Mouse (Mus musculus) midbrain, embryonic 12.5 days (tissue): ENCODE results near the gene Olfr867. TPM values are rescaled to one million over a fixed set of nuclear protein-coding genes. Genes with fewer than 3 reads are reported as not detected.

Source experiments
- ATAC-seq: fragments of 200-750 bp; cut with Nextera tagmentation; 2 replicates; pipeline ENCODE4 v1.8.0; 2017; ENCODE audit warnings: low read depth, moderate TSS enrichment, moderate library complexity; ENCODE audit not compliant: low FRiP score
- H3K27ac ChIP-seq: fragments of 300-500 bp; sonication (generic); replicated peaks from 2 replicates; pipeline ENCODE4 v1.5.1; 2016; ENCODE audit warnings: mild to moderate bottlenecking
- H3K27me3 ChIP-seq: fragments of 300-500 bp; sonication (generic); 2 replicates; pipeline ENCODE4 v1.6.1; 2016; ENCODE audit warnings: mild to moderate bottlenecking
- H3K36me3 ChIP-seq: fragments of 300-500 bp; sonication (generic); 2 replicates; pipeline ENCODE4 v1.6.1; 2016
- H3K4me1 ChIP-seq: fragments of 300-500 bp; sonication (generic); 2 replicates; pipeline ENCODE4 v1.6.1; 2016
- H3K4me2 ChIP-seq: fragments of 300-500 bp; sonication (generic); replicated peaks from 2 replicates; pipeline ENCODE4 v1.6.1; 2016; ENCODE audit warnings: mild to moderate bottlenecking, moderate library complexity
- H3K4me3 ChIP-seq: fragments of 300-500 bp; sonication (generic); 2 replicates; pipeline ENCODE4 v1.5.1; 2016; ENCODE audit warnings: mild to moderate bottlenecking
- H3K9ac ChIP-seq: fragments of 300-500 bp; sonication (generic); replicated peaks from 2 replicates; pipeline ENCODE4 v1.6.1; 2016; ENCODE audit warnings: mild to moderate bottlenecking, moderate library complexity
- H3K9me3 ChIP-seq: fragments of 300-500 bp; sonication (generic); 2 replicates; pipeline ENCODE4 v1.6.1; 2016; ENCODE audit warnings: mild to moderate bottlenecking
- WGBS: fragments of 180-500 bp; shearing (Covaris S2); methylation state at CpG from one replicate; pipeline ENCODE4 v1.1.7; 2016; 5-methylcytosine and 5-hydroxymethylcytosine counted together
- microRNA-seq: library from miRNA; unstranded; fragments of <30 nt; microRNA quantifications from one replicate; pipeline ENCODE4, GENCODE M21; 2017
- polyA plus RNA-seq: library from polyadenylated mRNA; unstranded; fragments of >200 nt; fragmentation: Nextera tagmentation; extraction: Ambion mirVana; gene quantifications from 2 replicates; pipeline ENCODE4 v1.2.1, GENCODE M21; 2016

Gene Olfr867
- not detected in 2 replicates for polyA plus RNA-seq

GRCm38 (mm10) chr9:20057462-20057861, at the start of gene Olfr867:
TSS of gene Olfr867 (minus strand) at chr9:20057562.
- H3K27ac ChIP-seq = no peak within 1 kb of the TSS
- H3K27me3 ChIP-seq = no peaks in the 10 kb centered on the region
- H3K9me3 ChIP-seq = 0 out of 2 replicates have a peak, but pooled peaks cover 5% of the 10 kb centered on the region
- 74% methylated on average over 1 of the region's 1 CpGs for WGBS
- no peak within 1 kb of the TSS for H3K4me3 ChIP-seq
- H3K36me3 ChIP-seq = no peaks in the 10 kb centered on the region
- H3K4me1 ChIP-seq = no peaks in the 10 kb centered on the region
- H3K9ac ChIP-seq = no peak within 1 kb of the TSS
- ATAC-seq = no peak
- H3K4me2 ChIP-seq = no peak within 1 kb of the TSS

- no peak for ATAC-seq
- Histone ChIP-seq H3K4me2 (no peak within 1 kb of the TSS), H3K27ac (no peak within 1 kb of the TSS), H3K9ac (no peak within 1 kb of the TSS), H3K4me1 (no peaks in the 10 kb centered on the region), H3K36me3 (no peaks in the 10 kb centered on the region), H3K27me3 (no peaks in the 10 kb centered on the region), H3K4me3 (no peak within 1 kb of the TSS), H3K9me3 (peaks cover 12% of the 10 kb centered on the region)
- 50% methylated on average over 2 of the region's 2 CpGs for WGBS
Measured at GRCm38 (mm10) chr9:20098326-20098725, 41.0 kb upstream of the Olfr867 start, which contains the start of gene Olfr868. TSS of gene Olfr868 (plus strand) at chr9:20098626.

GRCm38 (mm10) chr9:20073523-20074177, 16.3 kb upstream of the Olfr867 start:
- WGBS = 79% methylated on average over 7 of the region's 7 CpGs

GRCm38 (mm10) chr9:20071291-20071690, 13.9 kb upstream of the Olfr867 start:
- H3K9me3 ChIP-seq = peaks cover 35% of the 10 kb centered on the region
- ATAC-seq = no peak
- WGBS = 86% methylated on average over 1 of the region's 1 CpGs

More at GRCm38 (mm10) chr9:20073523-20074177, 16.3 kb upstream of the Olfr867 start:
- Histone ChIP-seq H3K27ac (no peak overlapping the region), H3K4me2 (no peak overlapping the region), H3K4me1 (no peaks in the 10 kb centered on the region), H3K27me3 (no peaks in the 10 kb centered on the region), H3K36me3 (no peaks in the 10 kb centered on the region), H3K4me3 (no peak overlapping the region), H3K9me3 (peaks cover 45% of the 10 kb centered on the region), H3K9ac (no peak overlapping the region)
- ATAC-seq = no peak

GRCm38 (mm10) chr9:20070236-20070635, 12.9 kb upstream of the Olfr867 start:
- Histone ChIP-seq H3K27ac (no peak overlapping the region), H3K4me2 (no peak overlapping the region), H3K4me3 (no peak overlapping the region), H3K27me3 (no peaks in the 10 kb centered on the region), H3K9me3 (peaks cover 25% of the 10 kb centered on the region), H3K9ac (no peak overlapping the region), H3K4me1 (no peaks in the 10 kb centered on the region), H3K36me3 (no peaks in the 10 kb centered on the region)
- ATAC-seq = no peak
- 72% methylated on average over 3 of the region's 3 CpGs for WGBS

More at GRCm38 (mm10) chr9:20071291-20071690, 13.9 kb upstream of the Olfr867 start:
- H3K4me2 ChIP-seq = no peak overlapping the region
- H3K27me3 ChIP-seq = no peaks in the 10 kb centered on the region
- H3K27ac ChIP-seq = no peak overlapping the region
- no peak overlapping the region for H3K9ac ChIP-seq
- no peaks in the 10 kb centered on the region for H3K36me3 ChIP-seq
- H3K4me3 ChIP-seq = no peak overlapping the region
- no peaks in the 10 kb centered on the region for H3K4me1 ChIP-seq

GRCm38 (mm10) chr9:20047964-20048363, 9.4 kb downstream of the Olfr867 start:
- Histone ChIP-seq H3K9ac (no peak overlapping the region), H3K27me3 (no peaks in the 10 kb centered on the region)
- WGBS = 71% methylated on average over 3 of the region's 3 CpGs

GRCm38 (mm10) chr9:20027935-20028334, 29.4 kb downstream of the Olfr867 start, which contains the start of gene Olfr866:
TSS of gene Olfr866 (minus strand) at chr9:20028035.
- Histone ChIP-seq H3K27me3 (no peaks in the 10 kb centered on the region), H3K9me3 (peaks cover 9% of the 10 kb centered on the region; the same call in 1 of the 2 replicates), H3K4me2 (no peak within 1 kb of the TSS), H3K9ac (no peak within 1 kb of the TSS), H3K27ac (no peak within 1 kb of the TSS), H3K36me3 (no peaks in the 10 kb centered on the region), H3K4me1 (no peaks in the 10 kb centered on the region), H3K4me3 (no peak within 1 kb of the TSS)
- ATAC-seq = no peak
- 72% methylated on average over 2 of the region's 2 CpGs for WGBS

More at GRCm38 (mm10) chr9:20047964-20048363, 9.4 kb downstream of the Olfr867 start:
- ATAC-seq = no peak
- Histone ChIP-seq H3K4me2 (no peak overlapping the region), H3K4me3 (no peak overlapping the region), H3K4me1 (no peaks in the 10 kb centered on the region), H3K27ac (no peak overlapping the region), H3K36me3 (no peaks in the 10 kb centered on the region), H3K9me3 (peaks cover 19% of the 10 kb centered on the region)

Small RNA genes lying within 50 kb of the gene (microRNA-seq; reads per million reads assigned to microRNA genes)
- not detected for gene Gm26231
- gene Gm44395 = not detected

Other genes with a start within 250 kb of the Olfr867 start
- gene Olfr860, start 207.8 kb downstream of the Olfr867 start, polyA plus RNA-seq = not detected in 2 replicates
- not detected in 2 replicates for gene Olfr862, start 169.6 kb downstream of the Olfr867 start, polyA plus RNA-seq
- gene Olfr77, start 140.7 kb downstream of the Olfr867 start, polyA plus RNA-seq = 0.23 and 0.24 TPM in 2 replicates
- gene Olfr866, start 29.5 kb downstream of the Olfr867 start, polyA plus RNA-seq = not detected in 2 replicates
- not detected in 2 replicates for gene Olfr868, start 41.1 kb upstream of the Olfr867 start, polyA plus RNA-seq
- not detected in 2 replicates for gene Olfr869, start 71.4 kb upstream of the Olfr867 start, polyA plus RNA-seq
- gene Olfr870, start 116.5 kb upstream of the Olfr867 start, polyA plus RNA-seq = not detected in 2 replicates
- not detected in 2 replicates for gene Olfr871, start 154.6 kb upstream of the Olfr867 start, polyA plus RNA-seq
- gene Olfr872, start 179.6 kb upstream of the Olfr867 start, polyA plus RNA-seq = not detected in 2 replicates
- gene Olfr39, start 224.8 kb upstream of the Olfr867 start, polyA plus RNA-seq = not detected in 2 replicates
- not detected in 2 replicates for gene Olfr873, start 241.0 kb upstream of the Olfr867 start, polyA plus RNA-seq